Mouse (Mus musculus): ENCODE results near the gene Hipk1. TPM values are rescaled to one million over a fixed set of nuclear protein-coding genes. Genes with fewer than 3 reads are reported as not detected.

Hipk1 gene
- polyA plus RNA-seq, 1 experiment = 28.8 TPM

GRCm38 (mm10) chr3:103758456-103758855 lies 32.9 kb downstream of the Hipk1 start:
- 63% methylated on average over 7 of the region's 7 CpGs for WGBS
- no peak for DNase-seq (ENCODE audit: low read depth, low spot score)

- no peak for DNase-seq (ENCODE audit: low read depth, low spot score)
- 46% methylated on average over 2 of the region's 2 CpGs for WGBS
Measured at GRCm38 (mm10) chr3:103756920-103757319, 34.4 kb downstream of the Hipk1 start.

GRCm38 (mm10) chr3:103755351-103755750 lies 36.0 kb downstream of the Hipk1 start:
- WGBS = 80% methylated on average over 3 of the region's 3 CpGs

GRCm38 (mm10) chr3:103751558-103751957 lies 39.8 kb downstream of the Hipk1 start:
- DNase-seq (ENCODE audit: low read depth, low spot score) = no peak
- WGBS = 84% methylated on average over 2 of the region's 2 CpGs

More at GRCm38 (mm10) chr3:103755351-103755750, 36.0 kb downstream of the Hipk1 start:
- no peak for DNase-seq (ENCODE audit: low read depth, low spot score)

- no peak for DNase-seq (ENCODE audit: low read depth, low spot score)
- 76% methylated on average over 5 of the region's 5 CpGs for WGBS
Measured at GRCm38 (mm10) chr3:103746711-103747110, 44.7 kb downstream of the Hipk1 start.

GRCm38 (mm10) chr3:103745001-103745770 lies 46.2 kb downstream of the Hipk1 start:
- 80% methylated on average over 14 of the region's 14 CpGs for WGBS
- no peak for DNase-seq (ENCODE audit: low read depth, low spot score)

- DNase-seq (ENCODE audit: low read depth, low spot score) = no peak
- 41% methylated on average over 6 of the region's 6 CpGs for WGBS
Measured at GRCm38 (mm10) chr3:103743208-103743607, 48.2 kb downstream of the Hipk1 start.

GRCm38 (mm10) chr3:103740342-103740741 lies 51.0 kb downstream of the Hipk1 start:
- DNase-seq (ENCODE audit: low read depth, low spot score) = no peak
- 58% methylated on average over 5 of the region's 5 CpGs for WGBS

- WGBS = 78% methylated on average over 1 of the region's 1 CpGs
- DNase-seq (ENCODE audit: low read depth, low spot score) = no peak
Measured at GRCm38 (mm10) chr3:103739329-103739728, 52.0 kb downstream of the Hipk1 start, which contains the start of gene Gm10964. Gene Gm10964, plus strand, starts transcription at chr3:103739366.

- 2% methylated on average over 18 of the region's 18 CpGs for WGBS
- DNase-seq (ENCODE audit: low read depth, low spot score) = no peak
Measured at GRCm38 (mm10) chr3:103737778-103738571, 53.4 kb downstream of the Hipk1 start, which contains the start of gene Olfml3. Gene Olfml3, minus strand, starts transcription at chr3:103738001.

GRCm38 (mm10) chr3:103737061-103737754 lies 54.2 kb downstream of the Hipk1 start:
- WGBS = 25% methylated on average over 16 of the region's 16 CpGs
- no peak for DNase-seq (ENCODE audit: low read depth, low spot score)

GRCm38 (mm10) chr3:103735776-103736600 lies 55.4 kb downstream of the Hipk1 start:
- WGBS = 83% methylated on average over 28 of the region's 28 CpGs
- no peak for DNase-seq (ENCODE audit: low read depth, low spot score)

GRCm38 (mm10) chr3:103734696-103735519 lies 56.5 kb downstream of the Hipk1 start:
- WGBS = 24% methylated on average over 11 of the region's 11 CpGs
- DNase-seq (ENCODE audit: low read depth, low spot score) = no peak

GRCm38 (mm10) chr3:103733799-103734695 lies 57.3 kb downstream of the Hipk1 start:
- 55% methylated on average over 19 of the region's 19 CpGs for WGBS
- no peak for DNase-seq (ENCODE audit: low read depth, low spot score)

GRCm38 (mm10) chr3:103733176-103733575 lies 58.2 kb downstream of the Hipk1 start:
- no peak for DNase-seq (ENCODE audit: low read depth, low spot score)
- 55% methylated on average over 2 of the region's 2 CpGs for WGBS

- 77% methylated on average over 3 of the region's 3 CpGs for WGBS
- DNase-seq (ENCODE audit: low read depth, low spot score) = no peak
Measured at GRCm38 (mm10) chr3:103732116-103732515, 59.2 kb downstream of the Hipk1 start.

- WGBS = 78% methylated on average over 9 of the region's 9 CpGs
- no peak for DNase-seq (ENCODE audit: low read depth, low spot score)
Measured at GRCm38 (mm10) chr3:103729850-103730249, 61.5 kb downstream of the Hipk1 start.
